18 mouse cellular contexts compared by ENCODE assay signal in the genomic region with DNA sequence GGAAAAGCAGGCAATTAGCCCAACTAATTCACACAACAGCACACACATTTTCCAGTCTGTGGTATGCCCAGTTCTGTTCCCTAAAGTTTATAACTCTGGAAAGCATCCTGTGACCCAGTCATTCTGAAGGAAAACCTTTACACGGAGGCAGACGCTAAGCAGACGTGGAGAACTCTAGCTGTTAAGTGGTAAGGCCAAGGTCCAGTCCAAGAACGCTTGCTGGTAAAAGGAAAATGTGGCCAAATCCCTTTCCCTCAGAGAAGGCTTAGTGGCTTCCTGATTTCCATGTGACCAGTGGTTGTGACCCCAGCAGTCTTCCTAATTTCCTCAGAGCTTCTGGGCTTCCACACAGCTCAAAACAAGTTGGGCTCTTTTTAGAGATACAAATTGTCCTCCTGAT. TPM values are rescaled to one million over a fixed set of nuclear protein-coding genes. Genes with fewer than 3 reads are reported as not detected.
A peak's percentile ranks its signal among the peaks of the same experiment; 100 is the strongest.
DNase-seq lines count a peak whose midpoint lies in the region; ATAC-seq lines count a peak whose summit lies in the region.
"Had no signal": no experiment of that assay in that cellular context is flagged by ENCODE, and none has a peak within 500 bp of the region (broad histone marks: within the 10 kb centered on the region; RNA-seq: fewer than 3 reads in every experiment).

No protein-coding gene starts in this region.

- H3K36me3 ChIP-seq in heart, embryonic 14.5 days (ENCODE audit: control insufficient read depth, insufficient read depth, low read length): no peaks in the 10 kb centered on the region
- H3K36me3 ChIP-seq in midbrain, embryonic 16.5 days (ENCODE audit: control insufficient read depth, insufficient read depth, low read length): no peaks in the 10 kb centered on the region
- no peaks in the 10 kb centered on the region for H3K36me3 ChIP-seq in midbrain, embryonic 14.5 days (ENCODE audit: control insufficient read depth, insufficient read depth, low read length)
- H3K36me3 ChIP-seq: limb, embryonic 15.5 days; lung, embryonic 15.5 days had no signal

- no peak overlapping the region for H3K9ac ChIP-seq in heart, embryonic 14.5 days (ENCODE audit: low read length)
- H3K9ac ChIP-seq in midbrain, embryonic 16.5 days (ENCODE audit: low read depth, low read length): no peak overlapping the region
- H3K9ac ChIP-seq in midbrain, embryonic 14.5 days (replicated peaks; ENCODE audit: low read length): no peak overlapping the region
- H3K9ac ChIP-seq: limb, embryonic 15.5 days; lung, embryonic 15.5 days had no signal

- no peaks in the 10 kb centered on the region for H3K9me3 ChIP-seq in heart, embryonic 14.5 days (ENCODE audit: control insufficient read depth, low read length)
- no peaks in the 10 kb centered on the region for H3K9me3 ChIP-seq in midbrain, embryonic 16.5 days (replicated peaks; ENCODE audit: control insufficient read depth, low read length, poor library complexity, severe bottlenecking)
- no peaks in the 10 kb centered on the region for H3K9me3 ChIP-seq in midbrain, embryonic 14.5 days (ENCODE audit: control insufficient read depth, low read length)
- H3K9me3 ChIP-seq: limb, embryonic 15.5 days; lung, embryonic 15.5 days had no signal

- DNase-seq in heart, adult 18-20 months: no peak
- DNase-seq in midbrain, embryonic 14.5 days: no peak
- peak; percentile 54 to 66 for DNase-seq in kidney, adult 8-10 months
- DNase-seq in adrenal gland, adult (ENCODE audit: inconsistent age in 2 of 2, low spot score in 1 of 2): no peak
- DNase-seq in frontal cortex, postnatal 14 days (ENCODE audit: low spot score in 2 of 2): no peak
- no peak for DNase-seq in testis, postnatal 10 days (ENCODE audit: low spot score)
- DNase-seq: cerebellum, postnatal 36 days; gastrocnemius, postnatal 25 days; right cerebral cortex, postnatal 14 days; thymus, postnatal 4 days had no signal

- H3K4me1 ChIP-seq in heart, embryonic 14.5 days (ENCODE audit: control insufficient read depth in 2 of 2, insufficient read depth in 2 of 2, low read length in 2 of 2): peaks cover 17 to 31% of the 10 kb centered on the region in 2 experiments
- peaks cover 15% of the 10 kb centered on the region for H3K4me1 ChIP-seq in midbrain, embryonic 16.5 days (ENCODE audit: control insufficient read depth, insufficient read depth, low read length)
- 0 out of 2 replicates have a peak, but pooled peaks cover 5% of the 10 kb centered on the region for H3K4me1 ChIP-seq in midbrain, embryonic 14.5 days (ENCODE audit: control insufficient read depth, insufficient read depth, low read length)

- ATAC-seq in heart, embryonic 14.5 days (ENCODE audit: insufficient number of reproducible peaks, insufficient read depth, low FRiP score, low read depth): no peak
- no peak for ATAC-seq in midbrain, embryonic 16.5 days
- ATAC-seq in midbrain, embryonic 14.5 days (ENCODE audit: low FRiP score, low TSS enrichment): no peak
- ATAC-seq: intestine, embryonic 16.5 days had no signal

- peak overlapping the region; percentile 48 to 77; a peak in 3 of 4 replicates for H3K27ac ChIP-seq in heart, embryonic 14.5 days (replicated peaks in 1 of 2; ENCODE audit: control insufficient read depth in 1 of 2, insufficient read depth in 1 of 2, low read depth in 2 of 2, low read length in 2 of 2)
- peak overlapping the region; percentile 54; the same call in 1 of the 2 replicates for H3K27ac ChIP-seq in midbrain, embryonic 16.5 days (ENCODE audit: low read length)
- no peak overlapping the region for H3K27ac ChIP-seq in midbrain, embryonic 14.5 days (replicated peaks; ENCODE audit: low read depth, low read length)
- H3K27ac ChIP-seq: limb, embryonic 15.5 days; lung, embryonic 15.5 days had no signal

- no peaks in the 10 kb centered on the region for H3K27me3 ChIP-seq in heart, embryonic 14.5 days (ENCODE audit: control insufficient read depth, insufficient read depth, low read length)
- H3K27me3 ChIP-seq in midbrain, embryonic 16.5 days (ENCODE audit: control insufficient read depth, insufficient read depth, low read depth, low read length): no peaks in the 10 kb centered on the region
- no peaks in the 10 kb centered on the region for H3K27me3 ChIP-seq in midbrain, embryonic 14.5 days (ENCODE audit: control insufficient read depth, insufficient read depth, low read length)
- H3K27me3 ChIP-seq: limb, embryonic 15.5 days; lung, embryonic 15.5 days had no signal

- H3K4me2 ChIP-seq in heart, embryonic 14.5 days (ENCODE audit: low read length): peak overlapping the region; percentile 28; the same call in 1 of the 2 replicates
- no peak overlapping the region for H3K4me2 ChIP-seq in midbrain, embryonic 16.5 days (ENCODE audit: low read length)
- H3K4me2 ChIP-seq in midbrain, embryonic 14.5 days (ENCODE audit: low read length): no peak overlapping the region
- H3K4me2 ChIP-seq: limb, embryonic 15.5 days; lung, embryonic 15.5 days had no signal

- 44% methylated on average over 4 of the region's 4 CpGs for WGBS in heart, embryonic 14.5 days
- WGBS in midbrain, embryonic 16.5 days: 49% methylated on average over 4 of the region's 4 CpGs
- WGBS in midbrain, embryonic 14.5 days: 55% methylated on average over 4 of the region's 4 CpGs

- no peak overlapping the region for H3K4me3 ChIP-seq in heart, embryonic 14.5 days (ENCODE audit: control insufficient read depth in 1 of 2, insufficient read depth in 1 of 2, low read depth in 1 of 2, low read length in 2 of 2)
- H3K4me3 ChIP-seq in midbrain, embryonic 16.5 days (ENCODE audit: low read depth, low read length): no peak overlapping the region
- H3K4me3 ChIP-seq in midbrain, embryonic 14.5 days (replicated peaks; ENCODE audit: low read depth, low read length): no peak overlapping the region
- H3K4me3 ChIP-seq: limb, embryonic 15.5 days; lung, embryonic 15.5 days had no signal

RNA-seq across cellular contexts. Expression of gene Slc6a17, which starts 11.3 kb away (rescaled TPM):
- polyA plus RNA-seq in heart, embryonic 14.5 days (2014; fragmentation: Nextera tagmentation; extraction: Ambion mirVana): 4.5 and 5.2 TPM in 2 replicates
- 1 to 10 TPM; 4.1 to 6.9 TPM for total RNA-seq in heart, adult 18-20 months (2021)
- 17.5 and 23.3 TPM in 2 replicates for polyA plus RNA-seq in midbrain, embryonic 16.5 days (2015; fragmentation: Nextera tagmentation; extraction: Ambion mirVana)
- 12.3 and 20.4 TPM in 2 replicates for polyA plus RNA-seq in midbrain, embryonic 14.5 days (2014; fragmentation: Nextera tagmentation; extraction: Ambion mirVana)

RNA-seq across cellular contexts. Expression of gene Kcnc4, which starts 47.2 kb away (rescaled TPM):
- polyA plus RNA-seq in heart, embryonic 14.5 days (2014; fragmentation: Nextera tagmentation; extraction: Ambion mirVana): 0.08 and 0.12 TPM in 2 replicates
- total RNA-seq in heart, adult 18-20 months (2021): under 1 TPM; 0.17 to 0.23 TPM
- 5.8 and 8.8 TPM in 2 replicates for polyA plus RNA-seq in midbrain, embryonic 16.5 days (2015; fragmentation: Nextera tagmentation; extraction: Ambion mirVana)
- 6.2 and 8.3 TPM in 2 replicates for polyA plus RNA-seq in midbrain, embryonic 14.5 days (2014; fragmentation: Nextera tagmentation; extraction: Ambion mirVana)
- total RNA-seq: neutrophil, adult 5-6 weeks had no signal
- polyA plus RNA-seq: intestine, embryonic 16.5 days had no signal

RNA-seq across cellular contexts. Expression of gene Ubl4b, which starts 48.3 kb away (rescaled TPM):
- not detected in 2 replicates for polyA plus RNA-seq in heart, embryonic 14.5 days (2014; fragmentation: Nextera tagmentation; extraction: Ambion mirVana)
- not detected for total RNA-seq in heart, adult 18-20 months (2021)
- polyA plus RNA-seq in midbrain, embryonic 16.5 days (2015; fragmentation: Nextera tagmentation; extraction: Ambion mirVana): not detected in 2 replicates
- not detected in 2 replicates for polyA plus RNA-seq in midbrain, embryonic 14.5 days (2014; fragmentation: Nextera tagmentation; extraction: Ambion mirVana)
- total RNA-seq: adrenal gland, adult 18-20 months; gastrocnemius, postnatal 25 days; left cerebral cortex, adult 18-20 months; neutrophil, adult 5-6 weeks had no signal
- polyA plus RNA-seq: intestine, embryonic 16.5 days; limb, embryonic 15.5 days; lung, embryonic 15.5 days had no signal

Comparison
In these comparisons a context has a peak if more than half of its experiments do, and no peak if none do; other contexts are left out.
1. DNase-seq: peak in kidney, adult 8-10 months (2 of 2); none in heart, adult 18-20 months (0 of 2), midbrain, embryonic 14.5 days (single experiment), adrenal gland, adult (0 of 2), frontal cortex, postnatal 14 days (0 of 2) and testis, postnatal 10 days (single experiment).